Mouse (Mus musculus): Measurements from ENCODE around the gene Camkmt.

DNA sequence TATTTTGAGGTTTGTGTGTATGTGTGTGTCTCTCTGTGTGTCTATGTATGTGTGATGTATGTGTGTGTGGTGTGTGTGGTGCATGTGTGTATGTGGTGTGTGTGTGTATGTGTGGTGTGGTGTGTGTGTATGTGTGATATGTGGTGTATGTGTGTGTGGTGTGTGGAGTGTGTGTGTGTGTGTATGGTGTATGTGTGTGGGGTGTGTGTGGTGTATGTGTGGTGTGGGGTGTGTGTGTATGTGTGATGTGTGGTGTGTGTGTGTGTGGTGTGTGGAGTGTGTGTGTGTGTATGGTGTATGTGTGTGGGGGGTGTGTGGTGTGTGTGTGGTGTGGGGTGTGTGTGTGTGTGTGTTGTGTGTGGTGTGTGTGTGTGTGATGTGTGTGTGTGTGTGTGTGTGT, 414.5 kb downstream of the Camkmt start:
- TF ChIP-seq CTCF (IDR thresholded peaks at IDR 0.05; ENCODE audit: extremely low read depth, insufficient read depth, insufficient read length, insufficient replicate concordance) (no peak), POLR2A (IDR thresholded peaks at IDR 0.05; ENCODE audit: low read depth, low read length) (no peak)
